Mouse (Mus musculus) liver, adult (tissue): Measurements from ENCODE around the gene Thg1l.
A peak's percentile ranks its signal among the peaks of the same experiment; 100 is the strongest.

Experiments
- GATA4 ChIP-seq: IDR thresholded peaks from 2 replicates; pipeline ENCODE4 v1.6.1; 2014; ENCODE audit warnings: mild to moderate bottlenecking, low read length; ENCODE audit not compliant: insufficient replicate concordance

Thg1l gene

DNA sequence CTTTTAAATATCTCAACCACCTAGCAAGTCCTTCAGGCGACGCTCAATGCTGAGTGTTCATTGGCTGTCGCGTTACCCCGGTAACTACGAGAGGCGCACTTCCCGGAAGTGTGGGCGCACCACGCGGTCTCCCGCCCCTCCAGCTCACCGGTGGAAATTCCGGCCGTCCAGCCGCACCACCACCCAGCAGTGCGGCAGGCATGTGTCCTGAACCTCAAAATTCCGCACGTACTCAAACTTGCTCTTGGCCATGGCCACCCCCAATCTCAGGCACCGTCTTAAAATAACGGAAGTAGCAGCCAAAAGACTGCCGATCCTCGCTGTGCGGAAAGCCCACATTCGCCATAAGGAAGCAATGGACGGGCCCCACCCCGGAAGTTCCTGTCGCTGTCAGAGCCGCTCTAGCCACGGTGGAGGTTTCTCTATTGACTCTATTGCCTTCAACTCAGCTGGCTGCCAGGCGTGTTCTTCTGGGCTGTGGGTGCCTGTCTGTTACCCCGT lies at the start of gene Thg1l:
Gene Thg1l (minus strand): TSS at position 368 of the 501 bp plus-strand sequence.
- no peak for TF ChIP-seq GATA4

DNA sequence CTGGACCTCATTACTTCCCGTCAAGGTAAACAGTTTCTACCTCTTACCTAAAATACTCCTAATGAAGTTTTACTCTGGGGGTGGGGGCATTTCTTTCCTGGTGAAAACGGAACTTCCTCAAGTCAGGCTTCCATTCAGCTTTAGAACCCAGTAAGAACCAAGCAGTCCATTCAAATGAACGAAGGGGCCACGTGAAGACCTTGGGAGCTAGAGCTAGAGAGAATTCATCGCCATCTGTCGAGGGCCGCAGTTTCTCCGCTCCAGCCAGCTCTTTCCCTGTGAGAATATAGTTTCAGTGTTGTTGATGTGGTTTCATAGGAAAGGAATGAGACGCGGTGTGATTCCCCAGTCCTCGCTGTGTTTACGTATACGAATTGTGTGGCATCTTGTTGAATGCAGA lies 36.8 kb upstream of the Thg1l start:
- no peak for TF ChIP-seq GATA4

- TF ChIP-seq GATA4, result no peak
Measured at GRCm38 (mm10) chr11:45991604-45992003, 36.3 kb upstream of the Thg1l start.

- no peak for TF ChIP-seq GATA4
Measured at GRCm38 (mm10) chr11:45980893-45981253, 25.6 kb upstream of the Thg1l start.

- no peak for TF ChIP-seq GATA4
Measured at GRCm38 (mm10) chr11:45979946-45980892, 24.9 kb upstream of the Thg1l start, which contains the start of gene Sox30. Gene Sox30, plus strand, starts transcription at chr11:45980310.

- no peak for TF ChIP-seq GATA4
Measured at GRCm38 (mm10) chr11:45976061-45976460, 20.8 kb upstream of the Thg1l start.

- no peak for TF ChIP-seq GATA4
Measured at GRCm38 (mm10) chr11:45974466-45974865, 19.2 kb upstream of the Thg1l start.

DNA sequence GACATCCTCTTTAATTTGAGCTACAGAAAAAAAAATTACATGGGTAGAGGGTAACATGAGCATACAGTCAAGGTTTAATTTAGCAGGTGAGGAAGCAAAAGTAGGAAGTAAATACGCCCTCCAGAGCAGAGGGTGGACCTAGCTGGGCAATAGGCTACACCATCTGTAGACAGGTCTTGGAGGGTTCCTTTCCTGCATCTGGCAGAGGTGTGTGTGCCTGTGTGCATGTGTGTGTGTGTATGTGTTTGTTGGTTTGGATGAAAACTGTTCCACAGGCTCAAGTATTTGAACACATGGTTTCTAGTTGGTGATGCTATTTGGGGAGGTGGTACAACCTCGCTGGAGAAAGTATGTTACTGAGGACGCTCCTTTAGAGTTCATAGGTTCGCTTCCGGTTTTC lies 18.3 kb upstream of the Thg1l start:
- no peak for TF ChIP-seq GATA4

DNA sequence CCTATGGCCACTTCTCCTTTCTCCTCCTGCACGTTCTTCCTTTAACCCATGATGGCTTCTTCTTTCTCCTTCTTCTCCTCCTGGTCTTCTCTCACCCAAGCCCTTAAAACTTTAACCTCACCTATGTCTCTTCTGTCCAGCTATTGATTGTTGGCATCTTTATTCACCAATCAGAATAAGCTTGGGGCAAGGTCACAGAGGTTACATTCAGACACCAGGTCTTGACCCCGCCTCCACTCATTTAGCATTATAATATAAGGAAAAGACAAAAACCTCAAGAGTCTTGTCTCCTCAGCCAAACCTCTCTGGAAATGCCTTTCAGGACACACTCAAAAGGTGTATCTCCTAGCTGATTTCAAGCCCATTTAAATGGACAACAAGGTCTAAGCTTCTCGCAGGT lies 13.2 kb upstream of the Thg1l start:
- no peak for TF ChIP-seq GATA4

DNA sequence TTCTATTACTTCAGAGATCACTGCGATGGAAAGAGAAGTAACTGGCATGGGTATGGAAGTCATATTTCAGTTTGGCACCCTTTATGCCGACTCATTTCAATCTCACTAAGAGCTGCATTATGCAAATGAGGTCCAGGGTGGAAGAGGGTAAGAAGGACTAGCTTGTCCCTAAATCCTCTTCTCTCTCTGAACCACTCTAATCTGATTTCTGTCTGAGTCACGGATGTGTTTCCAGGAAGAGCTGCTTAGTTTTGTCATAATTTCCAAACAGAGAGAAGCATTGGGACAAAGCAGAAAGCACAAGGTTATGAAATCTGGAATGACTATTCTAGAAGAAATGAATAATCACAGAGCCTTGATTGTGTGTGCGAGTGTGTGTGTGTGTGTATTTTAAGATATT lies 11.6 kb upstream of the Thg1l start:
- TF ChIP-seq GATA4, result no peak

DNA sequence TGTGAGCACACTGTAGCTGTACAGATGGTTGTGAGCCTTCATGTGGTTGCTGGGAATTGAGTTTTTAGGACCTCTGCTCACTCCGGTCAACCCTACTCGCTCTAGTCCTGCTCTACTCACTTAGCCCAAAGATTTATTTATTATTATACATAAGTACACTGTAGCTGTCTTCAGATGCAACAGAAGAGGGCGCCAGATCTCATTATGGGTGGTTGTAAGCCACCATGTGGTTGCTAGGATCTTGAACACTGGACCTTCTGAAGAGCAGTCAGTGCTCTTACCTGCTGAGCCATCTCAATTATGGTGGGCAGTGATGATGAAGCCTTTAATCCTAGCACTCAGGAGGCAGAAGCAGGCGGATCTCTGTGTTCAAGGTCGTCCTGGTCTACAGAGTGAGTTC lies 4.7 kb upstream of the Thg1l start:
- no peak for TF ChIP-seq GATA4

GRCm38 (mm10) chr11:45959598-45959997 lies 4.3 kb upstream of the Thg1l start:
- TF ChIP-seq GATA4, result no peak

DNA sequence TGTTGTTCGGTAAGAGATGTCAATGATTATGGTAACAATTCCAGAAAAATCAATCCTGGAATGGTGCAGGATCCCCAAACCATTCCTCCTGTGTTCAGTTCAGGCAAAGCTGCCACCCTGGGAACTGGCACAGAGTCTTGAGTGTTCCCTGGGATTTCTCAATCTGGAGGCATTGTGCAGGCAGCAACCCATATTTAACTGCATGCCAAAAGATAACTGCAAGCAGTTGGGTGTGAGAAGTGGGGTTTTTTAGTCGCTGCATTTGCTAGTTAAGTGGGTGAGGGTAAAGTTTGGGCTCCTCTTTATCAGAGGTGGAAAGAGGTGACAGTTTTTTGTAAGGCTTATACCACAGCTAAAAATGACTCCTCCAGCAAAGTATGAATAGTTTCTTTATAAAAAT lies 7.8 kb downstream of the Thg1l start:
- TF ChIP-seq GATA4, result no peak

DNA sequence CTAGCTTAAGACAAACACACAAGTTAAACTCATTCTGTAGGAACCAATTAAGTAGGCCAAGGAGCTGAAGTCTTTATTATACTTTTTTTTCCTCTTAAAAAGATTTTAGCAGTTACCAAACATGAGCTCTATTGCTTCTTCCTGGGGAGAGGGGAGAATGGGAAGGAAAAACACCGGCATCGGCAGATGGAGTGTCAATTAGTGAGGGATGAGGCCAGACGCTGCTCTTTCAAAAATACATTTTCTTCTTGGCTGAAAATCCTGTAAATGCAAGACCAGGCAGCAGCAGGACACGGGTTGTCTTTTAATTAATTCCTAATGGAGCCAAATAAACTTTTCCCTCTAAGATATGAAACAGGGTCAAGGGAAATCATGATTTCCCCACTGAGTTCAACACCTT lies 8.5 kb downstream of the Thg1l start:
- TF ChIP-seq GATA4, result no peak

DNA sequence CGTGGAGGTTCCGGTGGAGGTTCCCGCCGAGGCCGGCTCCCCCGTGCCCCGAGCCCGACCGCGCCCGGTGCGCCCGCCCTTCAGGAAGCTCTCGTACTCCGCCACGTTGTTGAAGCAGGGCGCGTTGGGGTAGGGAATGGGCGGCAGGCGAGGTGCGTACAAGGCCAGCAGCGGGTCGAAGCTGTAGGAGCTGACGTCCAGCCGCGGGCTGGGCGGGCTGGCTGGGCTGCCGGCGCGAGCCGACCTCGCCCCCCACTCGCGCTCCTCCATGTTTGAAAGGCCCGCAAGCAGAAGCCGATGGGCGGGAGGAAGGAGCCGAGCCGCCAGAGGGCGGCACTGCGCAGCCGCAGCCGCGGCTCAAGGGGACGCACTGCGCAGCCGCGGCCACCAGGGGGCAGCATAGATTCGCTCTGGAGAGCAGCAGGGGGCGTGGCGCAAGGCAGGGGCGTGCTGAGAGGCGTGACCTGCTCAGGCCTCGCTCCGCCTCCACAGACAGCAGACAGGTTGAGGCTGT lies 10.6 kb downstream of the Thg1l start, which contains the start of gene Lsm11:
Gene Lsm11 (minus strand): TSS at position 293 of the 514 bp plus-strand sequence.
- peak; percentile 45; the same call in 1 of the 2 replicates for TF ChIP-seq GATA4
